Mouse (Mus musculus) bone marrow macrophage, adult 2 months (primary cell): ENCODE measurements around the gene Aff3. TPM values are rescaled to one million over a fixed set of nuclear protein-coding genes. Genes with fewer than 3 reads are reported as not detected.

Experiments
- H3K27ac ChIP-seq: 2 replicates; pipeline ENCODE4 v1.5.1; 2012; ENCODE audit warnings: low read depth, low read length; ENCODE audit not compliant: insufficient read depth
- H3K4me1 ChIP-seq: 2 replicates; pipeline ENCODE4 v1.6.1; 2012; ENCODE audit warnings: low read length; ENCODE audit not compliant: control insufficient read depth, insufficient read depth
- H3K4me3 ChIP-seq: 2 replicates; pipeline ENCODE4 v1.5.1; 2012; ENCODE audit warnings: mild to moderate bottlenecking, low read length, moderate library complexity; ENCODE audit not compliant: insufficient read depth
- CTCF ChIP-seq: IDR thresholded peaks from 2 replicates; pipeline ENCODE4 v1.5.1; 2012; ENCODE audit warnings: low read depth, mild to moderate bottlenecking, low read length, moderate library complexity
- POLR2A ChIP-seq: IDR thresholded peaks from 2 replicates; pipeline ENCODE4 v1.6.1; 2012; ENCODE audit warnings: mild to moderate bottlenecking, low read depth, low read length, borderline replicate concordance
- polyA plus RNA-seq: library from polyadenylated mRNA; stranded (reverse); fragments of >200 nt; gene quantifications from 2 replicates; pipeline ENCODE4 v1.2.4, GENCODE M21; 2012; ENCODE audit not compliant: missing spikeins, insufficient read depth, insufficient read length

Aff3 gene
- polyA plus RNA-seq, 1 experiment, result not detected

DNA sequence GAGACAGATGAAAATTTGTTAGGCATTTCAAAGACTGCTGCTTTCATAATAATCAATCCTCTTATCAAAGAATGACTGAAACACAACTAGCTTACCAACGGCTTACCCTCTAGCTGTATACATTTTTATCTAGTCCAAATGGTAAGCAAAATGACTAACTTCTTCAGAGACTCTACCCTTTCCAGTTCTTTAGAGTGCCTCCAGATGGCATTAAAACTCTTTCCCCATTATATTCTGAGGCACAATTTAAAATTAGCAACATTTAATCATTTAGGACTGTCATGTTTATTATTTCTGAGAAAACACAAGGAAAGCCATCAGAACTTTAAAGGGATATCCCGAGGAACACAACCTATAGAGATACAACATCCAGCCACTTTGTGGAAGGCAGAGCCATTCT is 346.1 kb downstream of the Aff3 start:
- Histone ChIP-seq H3K27ac (no peak overlapping the region), H3K4me1 (no peaks in the 10 kb centered on the region), H3K4me3 (no peak overlapping the region)
- TF ChIP-seq CTCF, result no peak
- TF ChIP-seq POLR2A, result no peak

DNA sequence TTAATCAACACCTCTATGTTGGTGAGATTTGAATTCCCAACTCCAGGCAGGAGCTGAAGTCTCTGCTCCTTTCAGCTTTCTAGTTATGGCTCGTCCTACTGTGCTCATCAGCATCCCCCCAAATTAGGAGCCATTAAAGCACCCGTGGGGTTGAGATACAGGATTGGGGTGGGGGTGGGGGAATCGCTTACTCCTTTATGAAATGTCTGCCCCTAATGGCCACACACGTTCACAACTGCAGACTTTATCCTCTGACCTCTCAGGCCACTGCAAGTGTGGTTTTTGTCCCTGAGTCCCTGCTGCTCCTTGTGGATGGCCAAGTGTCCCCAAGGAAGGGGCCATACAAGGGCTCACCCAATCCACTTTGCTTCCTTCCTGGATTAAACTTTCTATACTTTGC is 348.8 kb downstream of the Aff3 start:
- H3K4me3 ChIP-seq, result no peak overlapping the region
- no peaks in the 10 kb centered on the region for H3K4me1 ChIP-seq
- H3K27ac ChIP-seq, result no peak overlapping the region
- TF ChIP-seq POLR2A (no peak), CTCF (no peak)

DNA sequence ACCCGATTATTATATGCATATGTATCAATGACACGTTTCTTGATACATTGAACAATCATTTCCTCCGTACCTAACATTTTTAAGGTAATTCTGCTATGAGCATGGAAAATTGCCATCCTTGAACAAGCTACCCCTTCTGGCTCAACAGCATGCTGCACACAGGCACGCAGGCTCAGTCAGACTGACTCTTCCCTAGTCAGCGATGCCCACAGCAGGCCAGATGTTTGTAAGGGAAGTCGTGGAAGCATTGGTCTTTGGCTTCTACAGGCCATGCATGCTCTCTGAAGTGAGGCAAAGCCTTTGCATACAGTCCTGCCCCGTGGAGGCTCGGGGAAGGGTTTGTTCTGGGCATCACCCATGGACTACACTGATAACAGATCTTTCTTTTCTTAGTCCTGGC is 354.3 kb downstream of the Aff3 start:
- TF ChIP-seq CTCF (no peak), POLR2A (no peak)
- H3K27ac ChIP-seq, result no peak overlapping the region
- no peak overlapping the region for H3K4me3 ChIP-seq
- H3K4me1 ChIP-seq, result no peaks in the 10 kb centered on the region

DNA sequence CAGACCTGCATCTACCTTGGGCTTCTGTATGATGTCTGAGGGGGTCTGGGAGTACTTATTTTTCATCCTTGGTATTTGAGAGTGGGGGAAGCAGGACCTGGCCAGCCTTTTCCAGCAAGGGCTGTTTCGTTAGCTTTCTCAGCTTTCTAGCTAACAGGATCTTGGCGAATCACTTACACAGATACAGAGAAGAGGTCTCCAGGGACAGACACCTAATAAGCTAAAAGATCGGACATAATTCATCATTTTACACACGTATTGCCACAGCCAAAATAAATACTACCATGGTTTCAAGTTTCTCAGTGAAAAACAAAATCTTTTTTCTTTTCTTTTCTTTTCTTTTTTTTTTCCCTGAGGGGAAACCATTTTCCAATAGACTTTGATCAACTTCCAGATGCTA is 354.7 kb downstream of the Aff3 start:
- H3K4me1 ChIP-seq, result no peaks in the 10 kb centered on the region
- no peak overlapping the region for H3K27ac ChIP-seq
- no peak overlapping the region for H3K4me3 ChIP-seq
- TF ChIP-seq POLR2A (no peak), CTCF (no peak)

- H3K4me1 ChIP-seq, result no peaks in the 10 kb centered on the region
- H3K4me3 ChIP-seq, result no peak overlapping the region
- H3K27ac ChIP-seq, result no peak overlapping the region
- TF ChIP-seq POLR2A, result no peak
- no peak for TF ChIP-seq CTCF
Measured at GRCm38 (mm10) chr1:38309341-38309740, 355.4 kb downstream of the Aff3 start.

DNA sequence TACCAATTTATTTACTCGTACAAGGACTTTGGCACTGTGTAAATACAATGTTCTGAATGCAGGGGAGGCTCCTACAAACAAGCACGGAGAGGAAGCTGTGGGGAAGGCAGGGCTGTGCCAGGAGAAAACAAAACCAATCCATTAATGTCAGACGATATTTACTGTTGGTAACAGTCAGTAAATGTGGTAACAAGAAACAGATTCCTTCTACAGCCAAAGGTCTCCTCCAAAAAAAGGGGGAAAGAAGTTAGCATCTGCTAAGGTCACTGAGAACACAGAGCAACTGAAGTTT is 356.1 kb downstream of the Aff3 start:
- TF ChIP-seq POLR2A (no peak), CTCF (no peak)
- Histone ChIP-seq H3K4me3 (no peak overlapping the region), H3K27ac (no peak overlapping the region), H3K4me1 (no peaks in the 10 kb centered on the region)

- Histone ChIP-seq H3K4me3 (no peak overlapping the region), H3K27ac (no peak overlapping the region), H3K4me1 (no peaks in the 10 kb centered on the region)
- no peak for TF ChIP-seq POLR2A
Measured at GRCm38 (mm10) chr1:38307821-38308704, 356.7 kb downstream of the Aff3 start.

- no peaks in the 10 kb centered on the region for H3K4me1 ChIP-seq
- no peak overlapping the region for H3K4me3 ChIP-seq
- TF ChIP-seq POLR2A, result no peak
- TF ChIP-seq CTCF, result no peak
- no peak overlapping the region for H3K27ac ChIP-seq
Measured at GRCm38 (mm10) chr1:38307234-38307633, 357.5 kb downstream of the Aff3 start.

- no peak for TF ChIP-seq CTCF
- no peak for TF ChIP-seq POLR2A
Measured at GRCm38 (mm10) chr1:38306146-38306545, 358.6 kb downstream of the Aff3 start.

GRCm38 (mm10) chr1:38304376-38304775 is 360.4 kb downstream of the Aff3 start:
- TF ChIP-seq POLR2A, result no peak
- no peak for TF ChIP-seq CTCF
- Histone ChIP-seq H3K4me1 (no peaks in the 10 kb centered on the region), H3K4me3 (no peak overlapping the region), H3K27ac (no peak overlapping the region)

More at GRCm38 (mm10) chr1:38306146-38306545, 358.6 kb downstream of the Aff3 start:
- Histone ChIP-seq H3K27ac (no peak overlapping the region), H3K4me1 (no peaks in the 10 kb centered on the region), H3K4me3 (no peak overlapping the region)
